Mouse (Mus musculus): Measurements from ENCODE around the gene Ube2k. TPM values are rescaled to one million over a fixed set of nuclear protein-coding genes. Genes with fewer than 3 reads are reported as not detected.

Gene Ube2k
- polyA plus RNA-seq, 1 experiment from 2014 or later: 126 TPM

GRCm38 (mm10) chr5:65544616-65545015, 7.6 kb downstream of the Ube2k start:
- Histone ChIP-seq H3K27me3 (replicated peaks; ENCODE audit: control insufficient read depth, insufficient read depth, low read length) (no peaks in the 10 kb centered on the region), H3K4me2 (no peak overlapping the region), H3K4me1 (replicated peaks; ENCODE audit: control insufficient read depth, insufficient read depth, low read length) (peaks cover 3% of the 10 kb centered on the region), H3K4me3 (ENCODE audit: low read depth, low read length) (no peak overlapping the region), H3K27ac (ENCODE audit: low read depth, low read length) (no peak overlapping the region), H3K36me3 (ENCODE audit: control insufficient read depth, insufficient read depth, low read length) (peaks cover 6% of the 10 kb centered on the region; the same call in 1 of the 2 replicates), H3K9me3 (ENCODE audit: control insufficient read depth, low read length) (no peaks in the 10 kb centered on the region), H3K9ac (ENCODE audit: low read depth, low read length) (no peak overlapping the region)
- 92% methylated on average over 2 of the region's 2 CpGs for WGBS
- ATAC-seq (replicated peaks; ENCODE audit: low FRiP score): no peak
- no peak for DNase-seq (ENCODE audit: low spot score)

GRCm38 (mm10) chr5:65549677-65550076, 12.6 kb downstream of the Ube2k start:
- Histone ChIP-seq H3K4me1 (replicated peaks; ENCODE audit: control insufficient read depth, insufficient read depth, low read length) (no peaks in the 10 kb centered on the region; the same call in 1 of the 2 replicates), H3K9ac (ENCODE audit: low read depth, low read length) (no peak overlapping the region), H3K4me3 (ENCODE audit: low read depth, low read length) (no peak overlapping the region), H3K9me3 (ENCODE audit: control insufficient read depth, low read length) (no peaks in the 10 kb centered on the region), H3K4me2 (no peak overlapping the region), H3K27me3 (replicated peaks; ENCODE audit: control insufficient read depth, insufficient read depth, low read length) (no peaks in the 10 kb centered on the region), H3K36me3 (ENCODE audit: control insufficient read depth, insufficient read depth, low read length) (peaks cover 4% of the 10 kb centered on the region; the same call in 1 of the 2 replicates), H3K27ac (ENCODE audit: low read depth, low read length) (no peak overlapping the region)
- WGBS: 87% methylated on average over 1 of the region's 1 CpGs
- DNase-seq (ENCODE audit: low spot score) (no peak), ATAC-seq (replicated peaks; ENCODE audit: low FRiP score) (no peak)

- no peaks in the 10 kb centered on the region for H3K9me3 ChIP-seq (ENCODE audit: control insufficient read depth, low read length)
- peaks cover 11% of the 10 kb centered on the region for H3K4me1 ChIP-seq (replicated peaks; ENCODE audit: control insufficient read depth, insufficient read depth, low read length)
- ATAC-seq (replicated peaks; ENCODE audit: low FRiP score) (no peak), DNase-seq (ENCODE audit: low spot score) (no peak)
- H3K4me3 ChIP-seq (ENCODE audit: low read depth, low read length): no peak overlapping the region
- peaks cover 3% of the 10 kb centered on the region; the same call in 1 of the 2 replicates for H3K36me3 ChIP-seq (ENCODE audit: control insufficient read depth, insufficient read depth, low read length)
- H3K9ac ChIP-seq (ENCODE audit: low read depth, low read length): no peak overlapping the region
- H3K27me3 ChIP-seq (replicated peaks; ENCODE audit: control insufficient read depth, insufficient read depth, low read length): no peaks in the 10 kb centered on the region
- no peak overlapping the region for H3K27ac ChIP-seq (ENCODE audit: low read depth, low read length)
- no peak overlapping the region for H3K4me2 ChIP-seq
Measured at GRCm38 (mm10) chr5:65557109-65557508, 20.1 kb downstream of the Ube2k start.

GRCm38 (mm10) chr5:65561125-65561893, 24.3 kb downstream of the Ube2k start:
- Histone ChIP-seq H3K27ac (ENCODE audit: low read depth, low read length) (no peak overlapping the region), H3K4me2 (no peak overlapping the region), H3K4me1 (replicated peaks; ENCODE audit: control insufficient read depth, insufficient read depth, low read length) (peaks cover 11% of the 10 kb centered on the region), H3K9ac (ENCODE audit: low read depth, low read length) (no peak overlapping the region), H3K27me3 (replicated peaks; ENCODE audit: control insufficient read depth, insufficient read depth, low read length) (no peaks in the 10 kb centered on the region), H3K36me3 (ENCODE audit: control insufficient read depth, insufficient read depth, low read length) (no peaks in the 10 kb centered on the region; the same call in 1 of the 2 replicates), H3K4me3 (ENCODE audit: low read depth, low read length) (no peak overlapping the region), H3K9me3 (ENCODE audit: control insufficient read depth, low read length) (no peaks in the 10 kb centered on the region)
- 58% methylated on average over 20 of the region's 20 CpGs for WGBS
- ATAC-seq (replicated peaks; ENCODE audit: low FRiP score) (no peak), DNase-seq (ENCODE audit: low spot score) (no peak)

- Histone ChIP-seq H3K4me2 (no peak overlapping the region), H3K27ac (ENCODE audit: low read depth, low read length) (no peak overlapping the region), H3K27me3 (replicated peaks; ENCODE audit: control insufficient read depth, insufficient read depth, low read length) (no peaks in the 10 kb centered on the region), H3K4me1 (replicated peaks; ENCODE audit: control insufficient read depth, insufficient read depth, low read length) (peaks cover 4% of the 10 kb centered on the region; the same call in 1 of the 2 replicates), H3K4me3 (ENCODE audit: low read depth, low read length) (no peak overlapping the region), H3K9me3 (ENCODE audit: control insufficient read depth, low read length) (no peaks in the 10 kb centered on the region), H3K36me3 (ENCODE audit: control insufficient read depth, insufficient read depth, low read length) (peaks cover 3% of the 10 kb centered on the region; the same call in 1 of the 2 replicates), H3K9ac (ENCODE audit: low read depth, low read length) (no peak overlapping the region)
- ATAC-seq (replicated peaks; ENCODE audit: low FRiP score) (no peak), DNase-seq (ENCODE audit: low spot score) (no peak)
- WGBS: 78% methylated on average over 2 of the region's 2 CpGs
Measured at GRCm38 (mm10) chr5:65565486-65565885, 28.5 kb downstream of the Ube2k start.

- Histone ChIP-seq H3K4me1 (replicated peaks; ENCODE audit: control insufficient read depth, insufficient read depth, low read length) (no peaks in the 10 kb centered on the region), H3K9ac (ENCODE audit: low read depth, low read length) (no peak overlapping the region), H3K9me3 (ENCODE audit: control insufficient read depth, low read length) (no peaks in the 10 kb centered on the region), H3K27me3 (replicated peaks; ENCODE audit: control insufficient read depth, insufficient read depth, low read length) (no peaks in the 10 kb centered on the region), H3K4me2 (no peak overlapping the region), H3K36me3 (ENCODE audit: control insufficient read depth, insufficient read depth, low read length) (no peaks in the 10 kb centered on the region), H3K4me3 (ENCODE audit: low read depth, low read length) (no peak overlapping the region), H3K27ac (ENCODE audit: low read depth, low read length) (no peak overlapping the region)
- WGBS: 88% methylated on average over 2 of the region's 2 CpGs
- ATAC-seq (replicated peaks; ENCODE audit: low FRiP score) (no peak), DNase-seq (ENCODE audit: low spot score) (no peak)
Measured at GRCm38 (mm10) chr5:65574876-65575275, 37.8 kb downstream of the Ube2k start.

- Histone ChIP-seq H3K4me3 (ENCODE audit: low read depth, low read length) (no peak overlapping the region), H3K4me1 (replicated peaks; ENCODE audit: control insufficient read depth, insufficient read depth, low read length) (no peaks in the 10 kb centered on the region), H3K9me3 (ENCODE audit: control insufficient read depth, low read length) (no peaks in the 10 kb centered on the region), H3K27ac (ENCODE audit: low read depth, low read length) (no peak overlapping the region), H3K36me3 (ENCODE audit: control insufficient read depth, insufficient read depth, low read length) (no peaks in the 10 kb centered on the region), H3K9ac (ENCODE audit: low read depth, low read length) (no peak overlapping the region), H3K27me3 (replicated peaks; ENCODE audit: control insufficient read depth, insufficient read depth, low read length) (no peaks in the 10 kb centered on the region), H3K4me2 (no peak overlapping the region)
- 87% methylated on average over 2 of the region's 2 CpGs for WGBS
- DNase-seq (ENCODE audit: low spot score) (no peak), ATAC-seq (replicated peaks; ENCODE audit: low FRiP score) (no peak)
Measured at GRCm38 (mm10) chr5:65575896-65576295, 38.9 kb downstream of the Ube2k start.

GRCm38 (mm10) chr5:65578545-65578944, 41.5 kb downstream of the Ube2k start:
- Histone ChIP-seq H3K9ac (ENCODE audit: low read depth, low read length) (no peak overlapping the region), H3K9me3 (ENCODE audit: control insufficient read depth, low read length) (no peaks in the 10 kb centered on the region), H3K36me3 (ENCODE audit: control insufficient read depth, insufficient read depth, low read length) (no peaks in the 10 kb centered on the region; the same call in 1 of the 2 replicates), H3K4me2 (no peak overlapping the region), H3K4me3 (ENCODE audit: low read depth, low read length) (no peak overlapping the region), H3K27me3 (replicated peaks; ENCODE audit: control insufficient read depth, insufficient read depth, low read length) (no peaks in the 10 kb centered on the region), H3K27ac (ENCODE audit: low read depth, low read length) (no peak overlapping the region), H3K4me1 (replicated peaks; ENCODE audit: control insufficient read depth, insufficient read depth, low read length) (no peaks in the 10 kb centered on the region)
- ATAC-seq (replicated peaks; ENCODE audit: low FRiP score) (no peak), DNase-seq (ENCODE audit: low spot score) (no peak)
- 84% methylated on average over 3 of the region's 3 CpGs for WGBS

GRCm38 (mm10) chr5:65586291-65586690, 49.3 kb downstream of the Ube2k start:
- H3K4me3 ChIP-seq (ENCODE audit: low read depth, low read length): no peak overlapping the region
- H3K36me3 ChIP-seq (ENCODE audit: control insufficient read depth, insufficient read depth, low read length): peaks cover 5% of the 10 kb centered on the region; the same call in 1 of the 2 replicates
- no peak for DNase-seq (ENCODE audit: low spot score)
- ATAC-seq (replicated peaks; ENCODE audit: low FRiP score): no peak
- H3K9ac ChIP-seq (ENCODE audit: low read depth, low read length): no peak overlapping the region
- no peaks in the 10 kb centered on the region for H3K9me3 ChIP-seq (ENCODE audit: control insufficient read depth, low read length)
- no peak overlapping the region for H3K27ac ChIP-seq (ENCODE audit: low read depth, low read length)
- WGBS: 83% methylated on average over 5 of the region's 5 CpGs
- no peak overlapping the region for H3K4me2 ChIP-seq
- H3K27me3 ChIP-seq (replicated peaks; ENCODE audit: control insufficient read depth, insufficient read depth, low read length): no peaks in the 10 kb centered on the region
- H3K4me1 ChIP-seq (replicated peaks; ENCODE audit: control insufficient read depth, insufficient read depth, low read length): no peaks in the 10 kb centered on the region
